Mouse (Mus musculus): ENCODE measurements around the gene Ncbp3.
"Not testable (repeated sequence)": the region's sequence is repeated elsewhere in the genome, so short reads cannot be mapped to it uniquely, and the experiment has no call there.

The Ncbp3 gene

GRCm38 (mm10) chr11:73085391-73085790 is 37.8 kb downstream of the Ncbp3 start:
- DNase-seq (ENCODE audit: low read depth, low spot score): no peak

DNA sequence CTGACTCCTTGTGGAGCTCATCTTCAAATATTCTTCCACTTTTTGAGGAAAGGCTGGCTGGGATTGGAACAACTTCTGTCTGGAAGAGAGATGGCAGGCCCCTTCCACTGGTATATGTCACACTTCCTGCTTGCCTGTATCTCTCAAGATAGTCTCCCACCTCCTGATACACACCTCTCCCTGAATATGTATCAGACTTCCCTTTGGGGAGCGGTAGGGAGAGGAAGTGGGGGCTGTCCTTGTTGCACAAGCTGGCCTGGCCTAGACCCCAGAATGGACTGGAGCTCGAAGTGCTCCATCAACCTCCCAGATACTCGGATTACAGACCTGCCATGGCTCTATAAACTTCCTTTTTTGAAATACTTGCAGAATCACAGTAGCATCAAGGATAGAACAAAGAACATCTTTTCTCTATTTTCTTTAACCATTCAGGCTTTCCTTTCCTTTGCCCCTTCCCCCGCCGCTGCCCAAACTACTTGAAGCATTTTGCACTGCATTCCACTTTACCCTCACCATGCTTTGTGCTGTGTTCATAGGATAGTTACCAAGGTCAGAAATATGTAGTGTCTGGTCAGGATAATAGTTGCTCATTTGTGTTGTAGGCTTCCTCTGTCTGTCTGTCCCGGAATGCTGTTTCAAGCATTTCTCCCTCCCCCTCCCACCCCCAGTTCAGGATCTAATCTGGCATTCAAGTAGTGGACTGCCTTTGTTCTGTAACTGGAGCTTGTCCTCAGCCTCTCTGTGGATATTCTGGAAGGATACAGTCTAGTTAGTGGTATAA is 40.3 kb downstream of the Ncbp3 start:
- DNase-seq (ENCODE audit: low read depth, low spot score): no peak

- DNase-seq (ENCODE audit: low read depth, low spot score): no peak
Observed at GRCm38 (mm10) chr11:73090283-73090682, 42.7 kb downstream of the Ncbp3 start, which contains the start of gene Itgae. TSS of gene Itgae (plus strand) at chr11:73090583.

DNA sequence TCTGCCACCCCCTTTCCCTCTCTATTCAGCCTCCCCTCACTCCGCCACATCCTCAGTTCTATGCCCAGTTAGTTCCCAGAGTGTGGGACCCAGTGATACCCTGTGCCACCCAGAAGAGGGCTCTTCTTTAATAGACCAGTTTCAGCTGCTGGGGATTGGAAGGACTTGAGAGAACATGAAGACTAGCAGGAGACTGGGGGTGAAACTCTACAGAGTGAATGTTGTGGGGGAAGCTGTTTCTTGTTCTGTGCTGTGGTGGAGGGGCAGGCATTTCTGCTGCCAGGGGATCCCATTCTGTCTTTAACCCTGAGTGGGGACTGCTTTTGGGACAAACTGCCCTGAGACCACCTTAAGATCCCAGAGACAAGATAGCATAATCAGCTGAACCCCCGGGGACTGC is 43.2 kb downstream of the Ncbp3 start:
- no peak for DNase-seq (ENCODE audit: low read depth, low spot score)

GRCm38 (mm10) chr11:73092057-73092456 is 44.5 kb downstream of the Ncbp3 start:
- DNase-seq (ENCODE audit: low read depth, low spot score): no peak

GRCm38 (mm10) chr11:73092877-73093276 is 45.3 kb downstream of the Ncbp3 start:
- DNase-seq (ENCODE audit: low read depth, low spot score): no peak

GRCm38 (mm10) chr11:73094231-73094995 is 46.8 kb downstream of the Ncbp3 start:
- DNase-seq (ENCODE audit: low read depth, low spot score): peak; percentile 69

- no peak for DNase-seq (ENCODE audit: low read depth, low spot score)
Observed at GRCm38 (mm10) chr11:73098860-73099259, 51.3 kb downstream of the Ncbp3 start.

DNA sequence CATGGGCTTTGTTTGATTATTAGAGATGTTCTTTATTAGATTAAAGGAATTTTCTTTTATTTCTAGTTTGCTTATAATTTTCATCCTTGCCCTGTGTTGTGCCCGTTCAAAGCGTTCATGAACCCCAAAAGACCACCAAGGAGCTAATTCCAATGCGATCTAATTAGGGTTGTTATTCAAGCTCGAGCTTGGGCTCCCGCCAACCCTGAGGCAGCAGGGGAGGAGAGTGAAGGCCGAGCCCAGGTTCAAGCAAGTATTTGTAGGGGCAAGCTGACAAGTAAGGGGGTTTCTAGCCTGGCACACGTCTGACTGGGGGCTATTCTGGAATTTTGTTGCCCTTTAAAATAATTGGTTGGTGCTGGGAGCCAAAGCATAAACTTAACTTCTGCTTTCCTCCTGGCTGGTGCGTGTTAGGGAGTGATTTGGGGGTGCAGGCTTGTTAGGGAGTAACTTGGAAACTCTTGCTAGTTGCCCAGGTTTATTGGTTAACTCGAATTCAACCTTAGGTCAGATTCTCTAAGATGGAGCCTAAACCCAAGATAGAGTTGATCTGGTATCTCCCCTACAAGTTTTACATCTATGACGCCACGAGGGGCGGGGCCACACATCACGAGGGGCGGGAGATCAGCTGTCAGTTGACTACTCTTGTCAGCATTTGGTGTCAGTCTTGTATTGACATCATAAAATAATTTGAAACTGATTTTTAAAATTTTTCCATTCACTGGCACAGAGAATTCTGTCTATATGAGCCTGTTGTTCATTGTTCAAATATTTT is 52.6 kb downstream of the Ncbp3 start:
- DNase-seq (ENCODE audit: low read depth, low spot score): peak; percentile 58

GRCm38 (mm10) chr11:73101308-73101707 is 53.7 kb downstream of the Ncbp3 start:
- no peak for DNase-seq (ENCODE audit: low read depth, low spot score)

- DNase-seq (ENCODE audit: low read depth, low spot score): no peak
Observed at GRCm38 (mm10) chr11:73105246-73105645, 57.7 kb downstream of the Ncbp3 start.

DNA sequence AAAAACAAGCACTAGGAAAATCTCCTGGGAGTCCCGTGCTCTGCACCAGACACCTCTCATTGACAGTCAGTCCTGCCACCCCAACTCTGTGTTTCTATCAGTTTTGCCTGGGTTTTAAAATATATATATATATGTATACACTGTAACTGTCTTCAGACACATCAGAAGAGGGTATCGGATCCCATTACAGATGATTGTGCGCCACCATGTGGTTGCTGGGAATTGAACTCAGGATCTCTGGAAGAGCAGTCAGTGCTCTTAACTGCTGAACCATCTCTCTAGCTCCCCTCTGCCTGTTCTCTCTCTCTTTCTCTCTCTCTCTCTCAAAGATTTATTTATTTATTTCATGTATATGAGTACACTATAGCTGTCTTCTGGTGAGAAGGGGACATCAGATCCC is 59.8 kb downstream of the Ncbp3 start:
- not testable (repeated sequence) for DNase-seq (ENCODE audit: low read depth, low spot score)

- DNase-seq (ENCODE audit: low read depth, low spot score): peak; percentile 57
Observed at GRCm38 (mm10) chr11:73108195-73108897, 60.8 kb downstream of the Ncbp3 start.

- DNase-seq (ENCODE audit: low read depth, low spot score): no peak
Observed at GRCm38 (mm10) chr11:73108898-73109625, 61.5 kb downstream of the Ncbp3 start.

- no peak for DNase-seq (ENCODE audit: low read depth, low spot score)
Observed at GRCm38 (mm10) chr11:73109941-73110340, 62.4 kb downstream of the Ncbp3 start.

- DNase-seq (ENCODE audit: low read depth, low spot score): no peak
Observed at GRCm38 (mm10) chr11:73111414-73111813, 63.8 kb downstream of the Ncbp3 start.

DNA sequence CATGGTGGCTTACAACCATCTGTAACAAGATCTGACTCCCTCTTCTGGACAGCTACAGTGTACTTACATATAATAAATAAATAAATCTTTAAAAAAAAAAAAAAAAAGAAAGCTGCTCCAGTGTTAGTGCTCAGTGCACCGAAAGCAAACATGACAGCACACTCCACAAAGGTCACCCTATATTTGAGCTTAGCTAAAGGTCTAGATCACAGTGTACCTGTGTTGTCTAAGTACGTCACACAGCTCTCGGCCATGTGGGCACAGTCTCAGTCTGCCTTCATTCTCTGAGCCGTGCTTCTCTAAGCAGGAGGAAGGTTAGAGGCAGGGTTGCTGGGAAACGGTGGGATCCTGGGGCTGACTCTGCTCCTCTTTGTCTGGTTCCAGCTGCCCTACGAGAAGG is 78.9 kb downstream of the Ncbp3 start:
- no peak for DNase-seq (ENCODE audit: low read depth, low spot score)

- peak; percentile 77 for DNase-seq (ENCODE audit: low read depth, low spot score)
Observed at GRCm38 (mm10) chr11:73131020-73131419, 83.4 kb downstream of the Ncbp3 start.

- peak; percentile 51 for DNase-seq (ENCODE audit: low read depth, low spot score)
Observed at GRCm38 (mm10) chr11:73132999-73133398, 85.4 kb downstream of the Ncbp3 start.

DNA sequence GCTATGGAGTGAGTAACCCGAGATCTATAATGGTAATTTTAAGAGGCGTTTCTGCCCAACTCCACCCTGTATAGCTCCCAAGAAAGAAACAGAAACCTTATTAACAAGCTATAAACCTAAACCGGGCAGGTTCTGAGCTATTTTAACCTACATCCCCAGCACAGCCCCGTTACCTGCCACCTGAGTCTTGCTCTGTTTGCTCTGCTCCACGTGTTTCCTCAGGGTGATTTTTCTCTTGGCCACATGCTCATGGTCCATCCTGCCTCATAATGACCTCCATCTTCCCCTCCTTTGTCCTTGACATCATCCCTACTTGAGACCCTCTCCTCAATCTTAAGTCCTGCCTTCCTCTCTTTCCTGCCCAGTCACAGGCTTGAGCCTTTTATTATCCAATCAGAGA is 86.6 kb downstream of the Ncbp3 start:
- DNase-seq (ENCODE audit: low read depth, low spot score): no peak

GRCm38 (mm10) chr11:73136587-73136986 is 89.0 kb downstream of the Ncbp3 start:
- DNase-seq (ENCODE audit: low read depth, low spot score): peak; percentile 66

All from CD4-positive helper T cell, adult 2 months (primary cell).